In genomic region chr1:182368309-182368708, GRCm38 (mm10) we compare ENCODE assay signal across 27 mouse cellular contexts. TPM values are rescaled to one million over a fixed set of nuclear protein-coding genes. Genes with fewer than 3 reads are reported as not detected.
DNase-seq lines count a peak whose midpoint lies in the region; ATAC-seq and TF ChIP-seq lines count a peak whose summit lies in the region.
"Had no signal": no experiment of that assay in that cellular context is flagged by ENCODE, and none has a peak within 500 bp of the region (broad histone marks: within the 10 kb centered on the region; RNA-seq: fewer than 3 reads in every experiment).

No protein-coding gene starts in this region.

- H3K9ac ChIP-seq in embryonic facial prominence, embryonic 11.5 days (replicated peaks; ENCODE audit: low read length), result no peak overlapping the region
- no peak overlapping the region for H3K9ac ChIP-seq in kidney, postnatal 0 days (ENCODE audit: low read depth, low read length)
- H3K9ac ChIP-seq in embryonic facial prominence, embryonic 14.5 days (ENCODE audit: low read depth, low read length), result no peak overlapping the region
- H3K9ac ChIP-seq in limb, embryonic 15.5 days, result no peak overlapping the region
- H3K9ac ChIP-seq: embryonic facial prominence, embryonic 12.5 days; forebrain, postnatal 0 days; hindbrain, embryonic 13.5 days; neural tube, embryonic 15.5 days had no signal

- H3K27me3 ChIP-seq in embryonic facial prominence, embryonic 11.5 days (ENCODE audit: control insufficient read depth, insufficient read depth, low read length), result no peaks in the 10 kb centered on the region; the same call in 1 of the 2 replicates
- H3K27me3 ChIP-seq in embryonic facial prominence, embryonic 10.5 days (replicated peaks; ENCODE audit: low read depth, poor library complexity, severe bottlenecking), result no peaks in the 10 kb centered on the region
- H3K27me3 ChIP-seq in kidney, postnatal 0 days (ENCODE audit: insufficient read depth, low read length), result no peaks in the 10 kb centered on the region
- no peaks in the 10 kb centered on the region for H3K27me3 ChIP-seq in embryonic facial prominence, embryonic 14.5 days (replicated peaks; ENCODE audit: control insufficient read depth, insufficient read depth, low read length)
- no peaks in the 10 kb centered on the region for H3K27me3 ChIP-seq in limb, embryonic 15.5 days
- H3K27me3 ChIP-seq: embryonic facial prominence, embryonic 12.5 days; hindbrain, embryonic 13.5 days; neural tube, embryonic 15.5 days had no signal

- no peak overlapping the region for H3K4me2 ChIP-seq in embryonic facial prominence, embryonic 11.5 days (ENCODE audit: low read depth, low read length)
- H3K4me2 ChIP-seq in kidney, postnatal 0 days (ENCODE audit: low read length), result peak overlapping the region; percentile 13; the same call in 1 of the 2 replicates
- H3K4me2 ChIP-seq in embryonic facial prominence, embryonic 14.5 days (ENCODE audit: low read depth, low read length), result no peak overlapping the region
- H3K4me2 ChIP-seq in limb, embryonic 15.5 days, result no peak overlapping the region
- H3K4me2 ChIP-seq: hindbrain, embryonic 13.5 days; neural tube, embryonic 15.5 days had no signal

- TF ChIP-seq CTCF in kidney, postnatal 0 days (IDR thresholded peaks at IDR 0.05; ENCODE audit: low read depth), result no peak

- no peak overlapping the region for H3K4me3 ChIP-seq in embryonic facial prominence, embryonic 11.5 days (ENCODE audit: low read depth, low read length)
- H3K4me3 ChIP-seq in embryonic facial prominence, embryonic 10.5 days, result no peak overlapping the region
- no peak overlapping the region for H3K4me3 ChIP-seq in kidney, postnatal 0 days (replicated peaks; ENCODE audit: low read depth, low read length)
- no peak overlapping the region for H3K4me3 ChIP-seq in embryonic facial prominence, embryonic 14.5 days (ENCODE audit: low read depth, low read length)
- no peak overlapping the region for H3K4me3 ChIP-seq in limb, embryonic 15.5 days
- H3K4me3 ChIP-seq: embryonic facial prominence, embryonic 12.5 days; heart, adult 2 months; hindbrain, embryonic 13.5 days; layer of hippocampus, adult 2 months; midbrain, embryonic 10.5 days; neural tube, embryonic 15.5 days had no signal

- no peak for ATAC-seq in embryonic facial prominence, embryonic 11.5 days (replicated peaks; ENCODE audit: insufficient number of reproducible peaks, low FRiP score, low TSS enrichment, low read depth)
- no peak for ATAC-seq in kidney, postnatal 0 days (replicated peaks; ENCODE audit: low FRiP score, low read depth)
- ATAC-seq in embryonic facial prominence, embryonic 14.5 days (ENCODE audit: low read depth), result no peak
- no peak for ATAC-seq in limb, embryonic 15.5 days (ENCODE audit: insufficient number of reproducible peaks, low FRiP score, low TSS enrichment, low read depth)
- ATAC-seq in megakaryocyte, adult 5-6 weeks (ENCODE audit: poor library complexity, severe bottlenecking), result no peak; the same call in 1 of the 2 replicates
- ATAC-seq: forebrain, postnatal 0 days; lung, postnatal 0 days; midbrain, embryonic 16.5 days had no signal

- no peaks in the 10 kb centered on the region for H3K4me1 ChIP-seq in embryonic facial prominence, embryonic 11.5 days (ENCODE audit: control insufficient read depth, insufficient read depth, low read length)
- peaks cover 27% of the 10 kb centered on the region for H3K4me1 ChIP-seq in embryonic facial prominence, embryonic 10.5 days
- no peaks in the 10 kb centered on the region; the same call in 1 of the 2 replicates for H3K4me1 ChIP-seq in kidney, postnatal 0 days (replicated peaks; ENCODE audit: insufficient read depth, low read length)
- peaks cover 12% of the 10 kb centered on the region for H3K4me1 ChIP-seq in embryonic facial prominence, embryonic 14.5 days (ENCODE audit: control insufficient read depth, insufficient read depth, low read length)
- peaks cover 19% of the 10 kb centered on the region; the same call in 1 of the 2 replicates for H3K4me1 ChIP-seq in limb, embryonic 15.5 days
- H3K4me1 ChIP-seq: midbrain, embryonic 10.5 days; neural tube, embryonic 15.5 days had no signal

- WGBS in embryonic facial prominence, embryonic 11.5 days, result 61% methylated on average over 7 of the region's 7 CpGs
- WGBS in embryonic facial prominence, embryonic 10.5 days, result 67% methylated on average over 7 of the region's 7 CpGs
- WGBS in kidney, postnatal 0 days, result 47% methylated on average over 7 of the region's 7 CpGs
- WGBS in embryonic facial prominence, embryonic 14.5 days, result 49% methylated on average over 7 of the region's 7 CpGs
- 31% methylated on average over 7 of the region's 7 CpGs for WGBS in limb, embryonic 15.5 days

- DNase-seq in embryonic facial prominence, embryonic 11.5 days (ENCODE audit: low spot score), result peak; percentile 3
- DNase-seq in embryonic facial prominence, embryonic 10.5 days (ENCODE audit: low spot score), result no peak
- peak; percentile 7 for DNase-seq in kidney, postnatal 0 days (ENCODE audit: low spot score)
- DNase-seq in kidney, postnatal 36 days, result no peak
- DNase-seq in embryonic facial prominence, embryonic 14.5 days (ENCODE audit: low spot score), result no peak
- no peak for DNase-seq in heart, postnatal 36 days
- DNase-seq: cerebellum, adult 11 months; cerebellum, adult 9-11 months; forebrain, postnatal 0 days; gastrocnemius, postnatal 25 days; heart, adult 2 months; kidney, adult 8-10 months; layer of hippocampus, postnatal 36 days; liver; right cerebral cortex, adult 18-20 months; right cerebral cortex, postnatal 4 days; thymus, adult 2 months; thymus, postnatal 4 days had no signal

- no peaks in the 10 kb centered on the region for H3K9me3 ChIP-seq in embryonic facial prominence, embryonic 11.5 days (replicated peaks; ENCODE audit: control insufficient read depth, low read length)
- H3K9me3 ChIP-seq in embryonic facial prominence, embryonic 10.5 days, result no peaks in the 10 kb centered on the region
- no peaks in the 10 kb centered on the region for H3K9me3 ChIP-seq in kidney, postnatal 0 days (replicated peaks; ENCODE audit: low read length)
- H3K9me3 ChIP-seq in embryonic facial prominence, embryonic 14.5 days (ENCODE audit: control insufficient read depth, low read length), result no peaks in the 10 kb centered on the region
- H3K9me3 ChIP-seq in limb, embryonic 15.5 days, result no peaks in the 10 kb centered on the region
- H3K9me3 ChIP-seq: embryonic facial prominence, embryonic 12.5 days; hindbrain, embryonic 13.5 days; midbrain, embryonic 10.5 days; neural tube, embryonic 15.5 days had no signal

- H3K36me3 ChIP-seq in embryonic facial prominence, embryonic 11.5 days (replicated peaks; ENCODE audit: control insufficient read depth, insufficient read depth, low read depth, low read length), result no peaks in the 10 kb centered on the region
- no peaks in the 10 kb centered on the region for H3K36me3 ChIP-seq in embryonic facial prominence, embryonic 10.5 days (replicated peaks)
- no peaks in the 10 kb centered on the region for H3K36me3 ChIP-seq in kidney, postnatal 0 days (ENCODE audit: insufficient read depth, low read length)
- H3K36me3 ChIP-seq in embryonic facial prominence, embryonic 14.5 days (ENCODE audit: control insufficient read depth, insufficient read depth, low read length), result no peaks in the 10 kb centered on the region
- no peaks in the 10 kb centered on the region for H3K36me3 ChIP-seq in limb, embryonic 15.5 days
- H3K36me3 ChIP-seq: embryonic facial prominence, embryonic 12.5 days; hindbrain, embryonic 13.5 days; midbrain, embryonic 10.5 days; neural tube, embryonic 15.5 days had no signal

- no peak overlapping the region for H3K27ac ChIP-seq in embryonic facial prominence, embryonic 11.5 days (replicated peaks; ENCODE audit: low read depth, low read length)
- H3K27ac ChIP-seq in embryonic facial prominence, embryonic 10.5 days (replicated peaks), result no peak overlapping the region; the same call in 1 of the 2 replicates
- no peak overlapping the region for H3K27ac ChIP-seq in kidney, postnatal 0 days
- H3K27ac ChIP-seq in embryonic facial prominence, embryonic 14.5 days (replicated peaks; ENCODE audit: low read depth, low read length), result 0 out of 2 replicates have a peak overlapping the region, but pooled peaks have one; percentile 16
- H3K27ac ChIP-seq in limb, embryonic 15.5 days, result peak overlapping the region; percentile 40; the same call in 1 of the 2 replicates
- H3K27ac ChIP-seq: embryonic facial prominence, embryonic 12.5 days; heart, adult 2 months; hindbrain, embryonic 13.5 days; layer of hippocampus, adult 2 months; midbrain, embryonic 10.5 days; neural tube, embryonic 15.5 days had no signal

- intact Hi-C loops in heart, postnatal 36 days (cut with DNase I), result no loop called here

RNA-seq across cellular contexts. Expression of gene Fbxo28, which starts 26.9 kb away (rescaled TPM):
- polyA plus RNA-seq in embryonic facial prominence, embryonic 11.5 days (2014; fragmentation: Nextera tagmentation; extraction: Ambion mirVana), result 29.6 and 31.8 TPM in 2 replicates
- polyA plus RNA-seq in embryonic facial prominence, embryonic 10.5 days (2016; fragmentation: Nextera tagmentation; extraction: Ambion mirVana), result 21.3 and 21.4 TPM in 2 replicates
- polyA plus RNA-seq in kidney, postnatal 0 days (2015; fragmentation: Nextera tagmentation; extraction: Ambion mirVana), result 17.1 and 17.8 TPM in 2 replicates
- polyA plus RNA-seq in embryonic facial prominence, embryonic 14.5 days (2014; fragmentation: Nextera tagmentation; extraction: Ambion mirVana), result 24.3 and 25.4 TPM in 2 replicates
- 15.8 and 19.3 TPM in 2 replicates for polyA plus RNA-seq in limb, embryonic 15.5 days (2015; fragmentation: Nextera tagmentation; extraction: Ambion mirVana)
- total RNA-seq in megakaryocyte, adult 5-6 weeks (2015), result 20.8 and 23.8 TPM in 2 replicates
- total RNA-seq in megakaryocyte, adult 5-6 weeks (2017), result 21.2 and 23.3 TPM in 2 replicates
- 10 to 100 TPM; 22.8 to 24.4 TPM for total RNA-seq in heart, postnatal 36 days (2021)

RNA-seq across cellular contexts. Expression of gene Trp53bp2, which starts 40.7 kb away (rescaled TPM):
- 40.2 and 42.5 TPM in 2 replicates for polyA plus RNA-seq in embryonic facial prominence, embryonic 11.5 days (2014; fragmentation: Nextera tagmentation; extraction: Ambion mirVana)
- 34.1 and 35.6 TPM in 2 replicates for polyA plus RNA-seq in embryonic facial prominence, embryonic 10.5 days (2016; fragmentation: Nextera tagmentation; extraction: Ambion mirVana)
- polyA plus RNA-seq in kidney, postnatal 0 days (2015; fragmentation: Nextera tagmentation; extraction: Ambion mirVana), result 26.1 and 26.7 TPM in 2 replicates
- 23.2 and 24.1 TPM in 2 replicates for polyA plus RNA-seq in embryonic facial prominence, embryonic 14.5 days (2014; fragmentation: Nextera tagmentation; extraction: Ambion mirVana)
- polyA plus RNA-seq in limb, embryonic 15.5 days (2015; fragmentation: Nextera tagmentation; extraction: Ambion mirVana), result 20.1 and 20.6 TPM in 2 replicates
- total RNA-seq in megakaryocyte, adult 5-6 weeks (2015), result 16.4 and 20.1 TPM in 2 replicates
- total RNA-seq in megakaryocyte, adult 5-6 weeks (2017), result 9.0 and 9.4 TPM in 2 replicates
- 10 to 100 TPM; 11.0 to 12.8 TPM for total RNA-seq in heart, postnatal 36 days (2021)

Comparison
In these comparisons a context has a peak if more than half of its experiments do, and no peak if none do; other contexts are left out.
1. DNase-seq: peak in embryonic facial prominence, embryonic 11.5 days (single experiment) and kidney, postnatal 0 days (single experiment); none in embryonic facial prominence, embryonic 10.5 days (single experiment), kidney, postnatal 36 days (0 of 2), embryonic facial prominence, embryonic 14.5 days (single experiment) and heart, postnatal 36 days (0 of 2).
2. H3K27ac ChIP-seq: peak in embryonic facial prominence, embryonic 14.5 days (single experiment) and limb, embryonic 15.5 days (single experiment); none in embryonic facial prominence, embryonic 11.5 days (single experiment), embryonic facial prominence, embryonic 10.5 days (single experiment) and kidney, postnatal 0 days (single experiment).